Mouse (Mus musculus): Measurements from ENCODE around the gene Vgll4.
A peak's percentile ranks its signal among the peaks of the same experiment; 100 is the strongest.
"Not testable (repeated sequence)": the region's sequence is repeated elsewhere in the genome, so short reads cannot be mapped to it uniquely, and the experiment has no call there.

Gene Vgll4

DNA sequence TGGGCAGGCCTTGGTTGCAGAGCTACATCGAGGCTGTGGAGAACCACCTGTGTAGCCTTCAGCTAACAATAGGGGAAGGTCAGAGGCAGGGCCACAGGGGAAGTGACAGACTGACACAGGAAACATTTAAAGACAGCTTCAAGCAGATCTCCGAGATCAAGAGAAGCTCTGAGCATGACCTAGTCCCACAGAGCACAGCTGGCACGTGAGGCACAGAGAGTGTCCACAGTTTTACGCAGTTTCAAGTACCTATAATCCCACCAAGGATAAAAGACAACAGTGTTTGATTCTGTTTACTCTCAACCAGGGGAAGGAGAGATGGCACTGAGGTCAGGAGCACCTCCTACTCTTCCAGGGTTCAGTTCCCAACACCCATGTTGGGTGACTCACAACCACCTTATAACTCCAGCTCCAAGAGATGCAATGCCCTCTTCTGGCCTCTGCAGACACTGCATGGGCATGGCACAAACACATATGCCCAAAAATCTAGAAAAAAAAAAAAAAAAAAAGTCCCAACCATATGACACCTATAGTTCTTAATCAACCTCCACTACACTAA, 75.2 kb downstream of the Vgll4 start:
- DNase-seq (ENCODE audit: low read depth, low spot score), result no peak

DNA sequence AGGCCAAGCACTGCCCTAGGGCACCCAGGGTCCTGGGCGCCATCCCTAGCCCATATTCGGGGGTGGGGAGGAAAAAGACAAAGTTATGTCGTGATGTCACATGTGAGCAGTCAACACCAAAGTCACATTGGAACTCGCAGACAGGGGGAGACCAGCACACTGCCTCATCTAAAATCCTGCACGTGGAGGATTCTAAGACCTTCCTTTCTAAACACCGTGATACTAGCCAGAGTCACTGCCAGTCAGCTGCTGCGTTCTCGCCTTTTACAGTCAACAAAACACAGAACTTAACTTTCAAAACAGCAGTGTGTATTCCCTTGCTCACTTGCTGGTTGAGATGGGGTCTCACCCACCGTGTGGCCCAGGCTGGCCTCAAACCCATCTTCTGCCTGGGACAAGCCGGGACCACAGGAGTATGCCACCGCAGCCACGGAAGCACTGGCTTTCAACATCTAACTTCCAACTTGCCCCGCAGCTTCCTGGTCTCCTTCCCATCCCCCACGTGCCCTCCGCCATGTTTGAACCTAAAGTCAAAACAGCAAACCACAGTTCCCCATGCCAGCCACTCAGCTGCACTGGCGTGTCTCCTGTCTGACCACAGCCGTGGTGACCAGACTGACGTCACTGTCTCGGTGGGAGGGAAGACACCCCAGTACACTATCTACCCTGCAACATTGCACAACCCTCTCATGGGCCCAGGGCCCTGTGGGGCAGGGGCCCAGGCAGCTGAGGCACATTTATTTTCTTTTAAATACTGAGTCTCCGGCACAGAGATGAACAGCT, 76.2 kb downstream of the Vgll4 start:
- DNase-seq (ENCODE audit: low read depth, low spot score), result no peak

DNA sequence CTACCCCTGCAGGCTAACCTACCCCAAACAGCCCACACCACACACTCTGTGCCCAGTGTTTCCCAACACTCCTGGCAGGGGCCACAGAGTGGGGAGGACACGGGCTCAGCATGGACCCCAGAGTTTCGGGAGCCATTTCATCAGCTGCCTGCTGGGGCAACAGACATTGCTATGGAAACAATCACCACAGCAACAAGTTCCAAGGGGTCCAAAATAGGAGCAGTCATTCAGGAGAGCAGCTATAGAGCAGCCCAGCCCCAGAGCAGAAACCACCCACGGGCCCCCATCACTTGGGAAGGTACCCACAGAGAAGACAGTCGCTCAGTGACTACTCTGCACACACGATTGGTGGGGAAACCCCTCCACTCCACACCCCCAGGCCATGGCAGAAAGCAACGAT, 77.4 kb downstream of the Vgll4 start:
- DNase-seq (ENCODE audit: low read depth, low spot score), result no peak

DNA sequence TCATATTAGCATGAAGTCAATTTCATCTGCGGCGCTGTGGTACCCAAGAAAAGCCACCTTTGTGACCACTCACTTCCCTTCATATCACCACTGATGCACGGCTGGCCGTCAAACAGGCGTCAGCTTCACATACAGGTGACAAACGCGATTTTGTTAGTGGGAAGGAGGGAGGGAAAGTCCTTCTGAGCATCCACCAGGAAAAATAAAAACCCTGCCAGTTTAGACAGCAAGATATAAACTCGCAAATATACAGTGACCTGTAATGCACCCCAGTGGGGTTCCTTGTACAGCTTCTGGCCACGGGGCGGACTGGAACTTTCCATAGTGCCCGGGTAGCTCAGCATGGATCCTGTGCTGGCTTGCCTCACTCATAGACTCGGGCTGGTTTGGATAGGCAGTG, 78.0 kb downstream of the Vgll4 start:
- no peak for DNase-seq (ENCODE audit: low read depth, low spot score)

DNA sequence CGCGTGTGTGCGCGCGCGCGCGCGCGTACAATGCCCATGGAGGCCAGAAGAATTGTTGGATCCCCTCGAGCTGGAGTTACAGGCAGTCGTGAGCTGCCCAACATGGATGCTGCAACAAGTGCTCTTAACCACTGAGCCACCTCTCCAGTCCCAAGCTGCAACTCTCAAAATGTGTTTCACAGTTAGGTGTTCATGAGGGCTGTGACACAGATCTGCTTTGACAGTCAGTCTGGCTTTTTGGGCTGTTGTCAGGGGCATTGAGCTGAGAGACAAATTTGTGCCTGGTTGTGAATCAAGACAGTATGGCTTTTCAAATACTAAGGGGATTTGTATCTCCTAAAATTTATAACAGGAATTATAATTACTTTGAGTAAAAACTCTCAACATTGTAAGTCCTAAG, 78.5 kb downstream of the Vgll4 start:
- no peak for DNase-seq (ENCODE audit: low read depth, low spot score)

DNA sequence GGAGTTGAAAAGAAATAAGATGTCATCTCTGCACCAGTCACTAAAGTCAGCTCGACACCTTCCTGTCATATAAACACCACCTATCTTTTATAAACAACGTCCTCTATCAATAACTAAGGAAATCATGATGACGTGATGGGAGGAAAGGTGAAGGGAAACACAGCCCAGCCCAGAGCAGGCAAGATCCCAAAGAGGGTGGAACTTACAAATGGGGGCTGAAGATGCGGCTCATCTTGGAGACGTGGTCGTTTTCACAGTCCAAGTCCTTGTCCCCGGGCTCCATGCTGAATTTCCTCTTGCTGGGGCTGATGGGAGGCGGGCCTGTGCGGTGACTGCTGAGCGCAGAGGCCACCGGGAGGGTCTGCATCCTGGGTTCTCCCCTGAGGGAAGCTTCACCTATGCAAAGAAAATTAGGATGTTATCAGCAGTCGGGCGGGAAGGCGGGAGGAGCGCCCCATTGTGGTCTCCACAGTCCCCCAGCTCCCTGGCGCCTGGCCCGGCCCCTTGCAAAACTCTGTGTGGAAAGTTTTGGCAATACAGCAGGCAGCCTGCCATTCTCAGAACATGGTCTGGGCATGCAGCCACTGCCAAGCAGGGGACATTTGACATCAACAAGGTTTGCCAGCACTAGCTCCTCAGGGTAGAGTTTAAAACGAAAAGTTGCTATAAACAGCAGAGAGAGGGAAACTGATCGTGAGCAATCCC, 79.2 kb downstream of the Vgll4 start:
- DNase-seq (ENCODE audit: low read depth, low spot score), result no peak

DNA sequence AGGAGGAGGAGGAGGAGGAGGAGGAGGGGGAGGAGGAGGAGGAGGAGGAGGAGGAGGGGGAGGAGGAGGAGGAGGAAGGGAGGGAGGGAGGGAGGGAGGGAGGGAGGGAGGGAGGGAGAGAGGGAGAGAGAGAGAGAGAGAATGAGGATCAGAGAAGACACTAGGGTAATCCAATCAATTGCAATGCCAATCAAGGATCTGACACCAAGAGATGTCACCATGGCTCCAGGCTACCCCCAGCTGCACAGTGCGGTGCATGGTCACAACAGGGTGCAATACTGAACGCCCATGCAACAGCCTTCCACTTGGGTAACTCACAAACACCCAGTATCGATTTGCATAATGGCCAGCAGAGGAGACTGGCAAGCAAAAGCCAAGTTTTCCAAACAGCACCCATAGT, 79.8 kb downstream of the Vgll4 start:
- not testable (repeated sequence) for DNase-seq (ENCODE audit: low read depth, low spot score)

DNA sequence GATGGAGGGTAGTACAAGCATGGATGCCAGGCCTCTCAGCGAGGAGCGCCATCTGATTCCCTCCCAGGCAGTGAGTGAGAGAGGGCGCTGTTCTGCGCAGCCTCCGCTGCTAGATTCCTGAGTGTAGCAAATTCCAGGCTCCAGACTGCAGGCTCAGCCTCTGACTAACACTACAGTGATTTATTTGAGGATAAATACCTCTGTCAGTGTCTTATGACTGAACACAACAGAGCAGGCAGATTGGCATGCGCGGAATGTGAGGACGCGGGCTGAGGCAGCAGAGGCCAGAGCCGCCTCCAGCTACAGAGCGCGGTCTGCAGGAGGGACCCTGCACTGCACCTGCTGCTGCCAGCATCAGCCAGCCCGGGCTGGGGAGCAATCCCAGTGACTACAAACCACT, 80.9 kb downstream of the Vgll4 start:
- peak; percentile 75 for DNase-seq (ENCODE audit: low read depth, low spot score)

DNA sequence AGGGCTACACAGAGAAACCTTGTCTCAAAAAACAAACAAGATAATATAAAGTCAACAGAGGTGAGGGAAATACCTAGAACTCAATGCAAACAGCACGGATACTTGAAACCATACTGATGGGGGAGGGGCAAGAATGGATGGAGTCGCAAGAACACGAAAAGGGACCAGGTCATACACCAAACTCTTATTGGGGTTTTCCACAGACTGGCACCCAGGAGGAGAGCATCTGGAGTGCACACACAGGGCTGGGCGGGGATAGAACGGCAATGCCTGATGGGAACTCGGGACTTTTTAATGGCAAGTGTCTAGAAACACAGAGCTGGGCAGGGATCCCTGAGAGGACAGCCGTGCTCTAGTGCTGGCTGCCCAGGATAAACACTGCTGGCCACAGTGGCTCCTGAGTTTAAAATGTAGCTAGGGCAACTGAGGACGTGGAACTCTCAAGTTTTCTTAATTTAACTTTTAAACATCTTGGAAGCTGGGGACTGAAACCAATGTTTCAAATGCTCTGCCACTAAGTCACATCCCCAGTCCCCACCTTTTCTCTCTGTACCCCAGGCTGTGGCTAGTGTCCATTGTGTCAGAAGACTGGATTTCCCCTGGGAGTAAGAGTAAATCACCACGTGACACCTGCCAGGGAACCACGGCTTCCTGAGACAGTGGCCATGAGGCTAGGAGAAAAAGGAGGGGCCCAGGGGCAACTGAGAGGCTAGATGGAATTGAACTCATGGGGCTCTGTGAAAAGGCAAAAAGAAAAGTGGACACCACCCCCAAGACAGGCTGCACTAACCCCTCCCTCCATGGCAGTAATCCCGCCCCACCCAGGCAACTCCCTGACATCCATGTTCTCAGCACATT, 83.1 kb downstream of the Vgll4 start:
- no peak for DNase-seq (ENCODE audit: low read depth, low spot score)

DNA sequence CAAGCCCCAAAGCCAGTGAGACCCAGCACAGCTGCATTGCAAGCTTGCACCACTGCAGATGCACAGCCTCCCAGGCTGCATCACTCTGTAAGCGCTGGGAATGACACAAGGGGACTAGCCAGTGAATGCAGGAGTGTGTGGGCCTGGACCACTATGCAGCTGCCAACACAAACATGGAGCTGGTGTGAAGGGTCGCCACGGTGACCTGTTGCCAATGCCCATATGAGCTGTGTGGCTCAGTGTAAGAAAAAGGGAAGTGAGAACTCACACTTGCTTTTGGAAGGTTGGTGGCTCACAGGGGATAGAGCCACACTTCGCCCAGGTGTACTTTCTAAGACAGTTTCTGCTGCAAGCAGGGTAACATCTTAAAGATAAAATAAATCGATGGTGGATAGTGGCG, 83.8 kb downstream of the Vgll4 start:
- DNase-seq (ENCODE audit: low read depth, low spot score), result no peak

DNA sequence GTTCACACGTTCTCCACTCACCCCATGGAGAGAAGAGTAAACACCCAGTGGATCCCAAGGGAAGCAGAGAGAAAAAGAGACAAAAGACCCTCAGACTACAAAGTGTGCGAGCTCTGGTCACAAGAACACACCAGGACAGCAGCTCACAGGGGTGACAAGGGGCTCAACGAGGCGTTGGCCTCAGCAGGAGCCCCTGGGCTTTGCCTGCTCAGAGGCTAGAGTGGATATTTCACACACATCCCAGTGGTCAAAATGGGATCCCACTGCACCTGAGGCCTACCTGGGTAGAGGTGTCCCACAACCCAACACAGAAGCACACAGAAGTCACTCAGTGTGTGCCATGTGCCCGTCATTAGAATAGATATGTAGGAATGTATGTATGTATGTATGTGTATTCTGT, 84.7 kb downstream of the Vgll4 start:
- no peak for DNase-seq (ENCODE audit: low read depth, low spot score)

DNA sequence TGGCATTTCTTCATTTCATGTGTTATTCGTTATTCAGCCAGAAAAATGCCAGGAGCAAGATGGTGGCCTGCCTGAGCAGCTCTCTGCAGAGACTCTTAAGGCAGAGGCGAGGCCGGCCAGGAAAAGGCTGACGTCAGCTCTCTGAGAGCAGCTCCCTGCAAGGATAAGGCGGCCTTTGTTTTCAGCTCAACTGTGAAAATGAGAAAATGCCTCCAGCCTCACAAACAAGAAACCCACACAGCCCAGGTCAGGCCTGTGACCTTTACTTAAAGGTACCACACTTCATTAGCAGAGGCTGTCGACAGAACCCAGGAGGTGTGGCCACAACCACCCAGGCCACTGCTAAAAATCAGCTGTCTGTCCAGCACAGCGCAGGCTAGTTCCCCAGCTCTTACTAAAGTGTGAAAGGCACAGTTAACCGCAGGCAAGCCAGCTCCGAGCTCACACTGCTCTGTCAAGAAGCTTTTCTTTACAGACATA, 86.5 kb downstream of the Vgll4 start:
- DNase-seq (ENCODE audit: low read depth, low spot score), result peak; percentile 78

DNA sequence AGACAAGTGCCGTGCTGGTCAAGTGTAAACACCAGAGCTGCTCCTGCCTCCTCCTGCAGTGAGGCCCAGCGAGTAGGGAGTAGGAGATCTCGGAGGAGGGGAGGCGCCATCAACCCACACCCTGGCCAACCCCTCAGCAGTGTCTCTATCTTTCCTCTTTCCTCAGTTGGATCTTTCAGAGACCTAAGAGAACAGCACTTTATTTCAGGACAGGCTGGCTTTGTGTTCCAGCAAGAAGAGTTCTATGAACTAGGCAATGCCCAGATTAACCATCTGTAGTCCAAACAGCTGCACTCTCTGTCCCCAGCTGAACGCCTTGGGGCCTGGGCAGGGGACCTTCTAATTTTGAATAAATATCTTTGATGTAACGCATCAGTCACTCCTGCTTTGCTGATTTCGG, 87.1 kb downstream of the Vgll4 start:
- no peak for DNase-seq (ENCODE audit: low read depth, low spot score)

DNA sequence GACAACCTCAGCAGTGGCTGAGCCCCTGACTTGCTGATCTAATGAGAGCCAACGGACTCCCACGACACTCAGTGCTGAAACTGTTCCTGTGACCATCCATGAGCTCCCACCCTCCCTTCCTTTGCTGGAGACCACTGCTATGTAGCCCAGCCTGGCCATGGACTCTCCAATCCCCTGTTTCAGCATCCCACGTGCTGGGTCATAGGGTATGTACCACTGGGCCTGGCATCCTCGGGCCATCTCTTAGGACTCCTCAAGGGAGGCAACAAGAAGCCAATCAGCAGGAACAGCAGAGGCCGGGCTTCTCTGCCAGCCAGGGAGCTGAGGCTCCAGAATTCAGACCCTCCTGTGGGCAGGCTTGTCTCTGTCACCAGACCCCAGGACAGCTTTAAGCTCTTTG, 87.6 kb downstream of the Vgll4 start:
- DNase-seq (ENCODE audit: low read depth, low spot score), result no peak

DNA sequence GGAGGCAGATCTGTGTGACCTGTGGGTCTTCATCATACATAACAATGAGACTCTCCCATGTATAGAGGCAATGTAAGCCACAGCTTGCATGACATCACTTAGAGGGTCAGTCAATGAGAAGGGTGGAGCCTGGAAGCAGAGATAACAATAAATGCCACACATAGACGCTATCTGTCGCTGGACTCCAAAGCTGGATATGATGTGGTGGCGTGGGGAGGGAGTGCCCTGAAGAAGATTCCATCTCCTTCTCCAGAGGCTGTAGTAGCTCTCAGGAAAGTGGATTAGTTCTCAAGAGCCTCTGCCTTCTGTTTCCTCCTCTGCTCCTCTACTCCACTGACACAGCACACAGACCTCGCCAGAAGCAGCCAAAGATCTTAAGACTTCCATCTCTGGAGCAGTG, 89.0 kb downstream of the Vgll4 start:
- no peak for DNase-seq (ENCODE audit: low read depth, low spot score)

DNA sequence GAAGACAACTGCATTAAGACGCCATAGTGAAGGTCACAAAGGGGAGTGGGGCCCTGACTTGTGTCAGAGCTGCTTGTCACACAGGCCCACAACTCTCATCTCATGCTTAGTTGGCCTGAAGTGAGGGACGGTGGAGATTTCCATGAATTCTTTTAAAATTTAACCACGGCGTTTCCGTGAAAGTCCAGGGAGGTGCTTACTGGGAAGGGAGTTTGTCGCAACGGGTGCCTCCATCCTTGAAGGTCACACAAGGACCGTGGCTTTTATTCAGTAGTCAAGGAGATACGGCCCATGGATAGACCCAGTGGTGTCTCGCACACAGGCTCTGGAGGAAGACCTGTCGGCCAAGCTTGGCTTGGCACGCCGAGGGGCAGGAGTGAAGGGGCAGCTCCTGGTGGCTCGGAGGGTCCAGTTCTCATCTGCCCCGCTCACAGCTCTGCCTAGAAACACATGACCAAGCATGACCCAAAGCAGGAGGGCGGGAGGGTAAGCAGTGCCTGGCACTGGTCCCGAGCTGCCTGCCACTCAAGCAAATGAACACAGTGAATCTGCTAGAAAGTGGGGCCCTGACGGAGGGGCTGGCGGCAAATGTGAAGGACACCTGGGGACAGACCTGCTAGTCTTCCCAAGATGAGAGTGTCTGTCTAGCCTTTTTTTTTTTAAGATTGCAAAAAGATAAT, 90.8 kb downstream of the Vgll4 start:
- DNase-seq (ENCODE audit: low read depth, low spot score), result no peak

DNA sequence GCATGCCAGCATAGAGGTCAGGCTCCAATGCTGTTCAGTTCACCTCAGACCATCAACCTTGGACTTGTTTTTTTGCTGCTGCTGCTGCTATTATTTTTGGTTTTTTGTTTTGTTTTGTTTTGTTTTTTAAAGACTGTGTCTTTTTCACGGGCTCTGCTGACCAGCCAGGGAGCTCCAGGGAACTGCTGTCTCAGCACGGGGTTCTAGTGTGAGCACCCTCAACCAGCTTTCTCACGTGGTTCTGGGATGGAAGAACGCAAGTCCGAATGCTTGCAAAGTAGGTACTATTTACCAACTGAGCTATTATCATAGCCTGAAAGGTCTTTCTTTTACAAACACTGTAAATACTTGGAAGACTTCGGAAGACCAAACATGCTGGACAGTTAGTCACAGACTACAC, 93.2 kb downstream of the Vgll4 start:
- DNase-seq (ENCODE audit: low read depth, low spot score), result no peak

DNA sequence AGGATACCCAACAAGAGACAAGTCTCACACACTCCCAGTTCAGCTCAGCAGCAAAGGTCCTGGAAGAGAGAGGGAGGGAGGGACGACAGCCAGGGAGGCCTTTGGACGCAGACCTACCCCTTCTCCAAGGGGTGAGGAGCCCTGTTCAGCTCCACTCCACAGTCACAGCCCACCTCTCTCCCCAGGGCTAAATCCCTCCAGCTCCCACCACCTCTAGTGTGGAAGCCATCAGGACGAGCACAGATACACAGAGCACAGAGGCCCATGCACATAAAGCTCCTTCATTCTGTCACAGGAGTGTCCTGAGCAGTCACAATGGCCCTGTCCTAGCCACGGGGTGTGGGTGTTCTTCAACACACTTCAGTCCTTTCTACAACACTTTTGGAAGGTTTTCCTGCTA, 93.8 kb downstream of the Vgll4 start:
- no peak for DNase-seq (ENCODE audit: low read depth, low spot score)

DNA sequence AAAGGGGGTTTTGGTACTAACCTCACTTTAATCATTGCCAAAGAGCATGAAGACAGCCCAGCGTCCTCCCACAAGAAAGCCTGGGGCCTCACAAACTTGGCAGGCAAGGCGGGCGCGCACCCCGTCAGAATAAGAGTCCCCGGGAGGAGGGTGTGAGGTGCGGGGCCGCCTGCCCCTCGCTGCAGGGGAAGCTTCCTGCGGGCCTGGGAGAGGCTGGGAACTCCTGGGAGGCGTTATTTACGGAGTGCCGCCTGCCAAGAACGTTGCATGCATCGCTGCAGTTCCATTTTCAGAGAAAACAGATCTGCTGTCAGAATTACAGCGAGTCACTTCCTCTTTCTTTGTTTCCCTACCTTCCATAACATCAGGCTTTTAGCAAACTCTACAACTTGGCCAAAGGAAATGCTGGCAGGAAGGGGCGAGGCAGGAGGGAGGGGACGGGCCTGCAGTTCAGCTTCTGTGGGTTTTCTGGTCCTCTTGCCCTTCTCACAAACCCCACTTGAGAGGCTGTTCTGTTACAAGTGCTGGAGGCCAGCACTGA, 94.7 kb downstream of the Vgll4 start:
- peak; percentile 87 for DNase-seq (ENCODE audit: low read depth, low spot score)

DNA sequence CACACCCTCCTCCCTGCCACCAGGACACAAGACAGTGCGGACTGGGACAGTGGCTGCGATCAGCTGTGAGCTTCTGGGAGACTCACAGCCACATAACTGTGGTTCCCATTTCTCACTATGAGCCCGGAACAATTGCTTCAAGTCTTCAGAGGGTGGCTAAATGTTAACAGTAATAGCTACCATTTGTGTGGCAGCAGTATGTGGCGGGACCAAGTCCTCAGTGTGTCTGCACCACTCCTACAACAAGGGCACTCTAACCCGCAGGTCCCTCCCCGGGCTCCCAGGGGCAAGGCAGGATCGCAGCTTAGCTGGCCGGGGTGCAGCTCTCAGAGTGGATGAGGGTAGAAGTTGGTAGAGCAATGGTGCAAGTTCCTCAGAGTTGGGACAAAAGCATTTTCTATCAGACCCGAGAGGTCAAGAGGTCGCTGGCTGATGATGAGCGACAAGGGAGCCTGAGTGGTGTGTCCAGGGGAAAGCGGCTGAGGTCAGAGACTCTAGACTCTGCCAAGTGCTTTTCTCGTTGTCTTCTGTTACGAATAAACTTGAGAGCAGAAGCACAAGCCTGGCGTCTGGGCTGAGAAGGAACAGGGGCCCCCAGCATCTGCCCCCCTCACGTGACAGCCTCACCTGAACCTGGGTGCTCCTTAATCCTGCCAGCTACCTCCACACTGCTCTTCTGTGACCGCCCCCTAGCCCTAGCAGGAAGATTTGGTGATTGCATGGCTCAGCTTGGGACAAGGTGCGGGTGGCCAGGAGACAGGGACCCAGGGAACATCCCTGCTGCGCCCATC, 95.5 kb downstream of the Vgll4 start:
- no peak for DNase-seq (ENCODE audit: low read depth, low spot score)
